Mouse (Mus musculus): Measurements from ENCODE around the gene Gnpda2. TPM values are rescaled to one million over a fixed set of nuclear protein-coding genes. Genes with fewer than 3 reads are reported as not detected.

Gnpda2 gene
- polyA plus RNA-seq (2015; fragmentation: Illumina TruSeq; extraction: RNeasy Lipid Tissue Mini Kit (QIAGEN cat#74804); ENCODE audit: insufficient read depth, low replicate concordance): 33.4 TPM

GRCm38 (mm10) chr5:69591640-69592461, at the start of gene Gnpda2:
TSS of gene Gnpda2 (minus strand) at chr5:69592340.

GRCm38 (mm10) chr5:69556628-69557403, 35.3 kb downstream of the Gnpda2 start, which contains the start of gene Guf1:
TSS of gene Guf1 (plus strand) at chr5:69556923.

GRCm38 (mm10) chr5:69542489-69542888, 49.7 kb downstream of the Gnpda2 start, which contains the start of gene Yipf7:
TSS of gene Yipf7 (minus strand) at chr5:69542648.

Other genes starting within 250 kb of the Gnpda2 start
- gene Yipf7, start 49.7 kb downstream of the Gnpda2 start, polyA plus RNA-seq (2015; fragmentation: Illumina TruSeq; extraction: RNeasy Lipid Tissue Mini Kit (QIAGEN cat#74804); ENCODE audit: insufficient read depth, low replicate concordance): not detected
- 40.3 TPM for gene Guf1, start 35.4 kb downstream of the Gnpda2 start, polyA plus RNA-seq (2015; fragmentation: Illumina TruSeq; extraction: RNeasy Lipid Tissue Mini Kit (QIAGEN cat#74804); ENCODE audit: insufficient read depth, low replicate concordance)

Measured in spleen, adult 10 weeks (tissue).